Mouse (Mus musculus) granulocyte monocyte progenitor cell, adult 5-6 weeks (primary cell): ENCODE results near the gene Ccdc69. TPM values are rescaled to one million over a fixed set of nuclear protein-coding genes. Genes with fewer than 3 reads are reported as not detected.
"Not testable (repeated sequence)": the region's sequence is repeated elsewhere in the genome, so short reads cannot be mapped to it uniquely, and the experiment has no call there.

Experiments used
- ATAC-seq: replicated peaks from 2 replicates; pipeline ENCODE4 v1.8.0; 2016; ENCODE audit warnings: mild to moderate bottlenecking, moderate TSS enrichment, inconsistent platforms; ENCODE audit not compliant: poor library complexity, severe bottlenecking
- total RNA-seq, 2 experiments: library from RNA; stranded (forward) in 1 of 2; stranded (reverse) in 1 of 2; fragments of 200-712, 200-1000 nt in 1 of 2; fragments of >200 nt in 1 of 2; fragmentation: Nextera tagmentation in 1 of 2; gene quantifications; 2 replicates each; pipeline ENCODE4 v1.2.3; 2014 to 2017

Ccdc69 gene
- total RNA-seq (2014; fragmentation: Nextera tagmentation), result 16.8 and 18.9 TPM in 2 replicates
- 21.1 and 22.7 TPM in 2 replicates for total RNA-seq (2017)

DNA sequence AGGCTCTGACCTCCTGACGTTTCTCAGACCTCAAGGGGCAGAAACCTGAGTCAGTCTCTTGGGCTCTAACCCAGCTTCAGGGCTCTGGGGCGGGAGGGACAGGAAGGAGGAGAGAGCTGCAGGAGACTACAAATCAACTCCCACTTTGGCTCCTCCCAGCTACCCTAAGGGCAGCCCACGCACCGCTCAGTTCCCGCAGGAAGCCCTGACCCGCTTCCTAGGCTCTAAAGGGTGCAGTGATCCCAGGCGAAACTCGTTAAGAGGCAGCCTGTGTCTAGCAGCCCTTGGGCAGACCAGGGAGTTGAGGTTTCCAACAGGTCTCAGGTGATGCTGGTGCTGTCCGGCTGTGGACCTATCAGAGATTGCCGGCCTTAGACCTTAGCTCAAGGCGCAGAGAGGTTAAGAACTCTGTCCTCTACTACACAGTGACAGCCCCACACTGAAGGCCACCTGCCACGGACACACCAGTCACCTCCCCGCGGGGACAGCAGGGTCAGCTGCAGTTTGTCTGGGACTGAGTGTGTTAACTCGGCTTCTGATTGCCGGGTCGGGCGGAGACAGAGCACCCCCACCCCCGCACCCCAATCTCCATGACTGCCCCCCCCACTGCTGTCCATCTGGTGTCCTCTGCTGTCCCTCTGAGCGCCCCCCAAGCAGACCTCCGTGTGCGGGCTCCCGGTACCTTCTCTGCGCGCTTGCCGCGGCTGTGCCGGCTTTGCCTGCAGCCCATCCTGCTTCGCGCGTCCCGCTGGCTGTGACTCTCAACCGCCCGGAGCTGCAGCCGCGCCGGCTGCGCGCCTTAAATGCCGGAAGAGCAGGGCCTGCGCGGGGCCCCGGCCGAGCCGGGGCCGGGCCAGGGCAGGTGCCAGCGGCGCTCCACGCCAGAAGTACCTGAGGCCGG lies at the start of gene Ccdc69:
TSS of gene Ccdc69 (minus strand) at position 801 of the 901 bp plus-strand sequence.
- peak; percentile 91 for ATAC-seq

GRCm38 (mm10) chr11:55126663-55127062 lies 48.7 kb upstream of the Ccdc69 start:
- no peak for ATAC-seq

- ATAC-seq, result peak; percentile 66
Observed at GRCm38 (mm10) chr11:55121430-55121829, 43.5 kb upstream of the Ccdc69 start.

GRCm38 (mm10) chr11:55120821-55121271 lies 42.9 kb upstream of the Ccdc69 start:
- peak; percentile 58 for ATAC-seq

DNA sequence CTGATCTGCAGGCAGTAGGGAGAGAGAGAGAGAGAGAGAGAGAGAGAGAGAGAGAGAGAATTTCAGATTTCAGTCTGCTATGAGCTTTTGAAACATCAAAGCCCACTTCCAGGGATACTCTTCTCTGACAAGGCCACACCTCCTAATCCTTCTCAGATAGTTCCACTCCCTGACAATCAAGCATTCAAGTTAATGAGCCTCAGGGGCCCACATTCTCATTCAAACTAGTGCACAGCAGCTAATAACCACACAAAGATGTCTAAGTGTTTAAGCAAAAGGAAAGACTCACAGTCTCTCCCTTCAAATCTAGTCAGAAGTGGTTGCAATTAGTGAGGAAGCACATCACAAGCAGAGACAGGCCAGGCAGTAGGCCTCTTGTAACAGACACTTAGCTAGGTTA lies 42.3 kb upstream of the Ccdc69 start:
- no peak for ATAC-seq

DNA sequence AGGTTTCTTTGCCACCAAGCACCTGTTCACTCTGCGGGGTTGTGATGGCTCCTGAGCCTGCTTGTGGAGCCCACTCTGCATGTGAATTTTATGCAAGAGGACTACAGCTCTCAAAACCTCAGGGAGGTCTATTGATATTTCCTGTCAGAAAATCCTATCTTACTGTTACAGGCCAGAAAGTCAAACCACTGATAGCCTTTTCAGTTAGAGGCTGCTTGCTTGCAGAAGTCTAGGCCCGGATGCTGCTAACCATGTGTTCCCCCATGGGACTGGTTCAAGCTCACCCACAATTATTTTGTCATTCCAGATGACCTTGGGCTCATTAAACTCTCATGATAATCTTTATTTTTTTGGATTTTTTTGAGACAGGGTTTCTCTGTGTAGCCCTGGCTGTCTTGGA lies 39.1 kb upstream of the Ccdc69 start:
- ATAC-seq, result no peak

- peak; percentile 32 for ATAC-seq
Observed at GRCm38 (mm10) chr11:55116004-55116403, 38.1 kb upstream of the Ccdc69 start.

DNA sequence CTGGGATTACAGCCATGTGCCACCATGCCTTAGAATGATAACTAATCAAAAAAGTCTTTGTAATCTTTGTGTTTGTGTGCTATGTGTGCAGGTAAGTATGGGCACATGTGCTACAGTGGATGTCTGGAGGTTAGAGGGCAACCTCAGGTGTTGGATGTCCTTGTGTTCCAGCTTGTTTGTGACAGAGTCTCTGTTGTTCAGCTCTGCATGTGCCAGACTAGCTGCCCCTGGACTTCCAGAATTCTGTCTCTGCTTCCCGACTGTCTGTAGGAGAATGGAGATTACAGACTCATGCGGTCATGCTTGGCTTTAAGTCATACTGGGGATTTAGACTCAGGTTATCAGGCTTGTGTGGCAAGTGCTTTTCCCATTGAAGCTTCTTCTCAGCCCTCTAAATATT lies 36.4 kb upstream of the Ccdc69 start:
- no peak for ATAC-seq

DNA sequence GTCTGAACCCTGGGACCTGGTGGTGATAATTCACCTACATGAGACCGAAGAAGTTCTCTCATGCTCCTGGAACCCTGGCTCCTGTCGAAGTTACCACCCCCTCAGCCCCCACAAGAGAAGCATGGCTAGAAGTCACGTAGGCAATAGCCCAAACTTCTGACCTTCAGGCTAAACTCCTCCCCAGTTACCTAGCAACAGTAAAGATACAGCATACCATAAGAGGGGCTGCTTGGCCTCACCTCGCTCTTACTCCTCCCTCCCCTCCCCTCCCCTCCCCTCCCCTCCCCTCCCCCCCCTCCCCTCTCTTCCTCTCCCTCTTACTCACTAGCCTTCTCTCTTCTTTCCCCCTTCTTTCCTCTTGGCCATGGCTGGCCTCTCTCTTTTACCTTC lies 35.9 kb upstream of the Ccdc69 start:
- not testable (repeated sequence) for ATAC-seq

DNA sequence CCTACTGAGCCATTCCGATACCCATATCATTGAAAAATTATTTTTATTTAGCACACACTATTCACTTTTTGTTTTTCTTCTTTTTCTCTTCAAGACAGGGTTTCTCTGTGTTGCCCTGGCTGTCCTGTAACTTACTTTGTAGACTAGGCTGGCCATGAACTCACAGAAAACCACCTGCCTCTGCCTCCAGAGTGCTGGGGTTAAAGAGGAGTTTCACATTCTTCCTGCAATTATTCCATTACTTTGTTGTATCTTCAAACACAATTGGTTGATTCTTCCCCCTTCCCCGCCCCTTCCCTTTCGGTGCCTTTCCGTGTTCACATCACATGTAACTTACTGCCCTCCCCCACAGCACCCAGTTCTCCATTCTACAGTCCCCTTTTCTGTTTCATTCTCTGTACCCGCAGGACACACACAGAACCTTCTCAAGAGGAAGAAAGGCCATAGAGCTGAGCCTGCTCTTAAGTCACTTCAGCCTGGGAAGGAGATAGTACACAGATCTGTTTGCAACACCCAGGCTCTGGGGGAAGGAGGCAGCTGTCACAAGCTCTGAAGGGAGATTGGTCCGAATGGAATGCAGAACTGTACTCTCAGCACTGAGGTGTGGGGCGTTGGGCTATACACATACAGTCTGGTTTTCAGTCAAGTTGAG lies 35.4 kb upstream of the Ccdc69 start:
- peak; percentile 97 for ATAC-seq

DNA sequence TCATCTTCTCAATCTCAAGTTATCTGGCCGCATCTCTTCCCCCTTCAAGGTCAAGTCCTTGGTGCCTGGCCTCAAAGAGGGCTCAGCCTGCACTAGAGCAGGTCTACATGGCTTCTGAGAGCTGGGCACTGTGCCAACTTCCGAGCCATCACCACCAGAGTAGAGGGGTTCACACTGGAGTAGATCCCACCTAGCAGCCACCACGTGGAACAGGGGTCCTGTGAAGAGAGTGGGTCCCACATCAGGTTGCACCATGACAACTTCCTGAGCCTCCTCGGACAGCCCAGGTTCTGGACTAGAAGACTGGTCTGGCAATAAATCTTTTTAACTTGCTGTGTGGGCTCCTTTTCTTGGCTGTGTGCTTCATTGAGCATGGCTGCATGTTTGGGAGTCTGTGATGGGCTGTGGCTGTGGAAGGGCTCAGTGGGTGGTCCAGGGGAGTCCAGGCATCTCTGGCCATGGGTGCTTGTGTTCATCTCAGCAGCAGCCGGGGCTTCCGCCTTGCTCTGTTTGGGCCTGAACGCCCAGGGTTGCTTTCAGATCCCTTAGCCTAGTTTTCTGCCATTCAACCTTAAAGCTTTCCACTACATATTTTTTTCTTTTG lies 32.7 kb upstream of the Ccdc69 start:
- no peak for ATAC-seq

DNA sequence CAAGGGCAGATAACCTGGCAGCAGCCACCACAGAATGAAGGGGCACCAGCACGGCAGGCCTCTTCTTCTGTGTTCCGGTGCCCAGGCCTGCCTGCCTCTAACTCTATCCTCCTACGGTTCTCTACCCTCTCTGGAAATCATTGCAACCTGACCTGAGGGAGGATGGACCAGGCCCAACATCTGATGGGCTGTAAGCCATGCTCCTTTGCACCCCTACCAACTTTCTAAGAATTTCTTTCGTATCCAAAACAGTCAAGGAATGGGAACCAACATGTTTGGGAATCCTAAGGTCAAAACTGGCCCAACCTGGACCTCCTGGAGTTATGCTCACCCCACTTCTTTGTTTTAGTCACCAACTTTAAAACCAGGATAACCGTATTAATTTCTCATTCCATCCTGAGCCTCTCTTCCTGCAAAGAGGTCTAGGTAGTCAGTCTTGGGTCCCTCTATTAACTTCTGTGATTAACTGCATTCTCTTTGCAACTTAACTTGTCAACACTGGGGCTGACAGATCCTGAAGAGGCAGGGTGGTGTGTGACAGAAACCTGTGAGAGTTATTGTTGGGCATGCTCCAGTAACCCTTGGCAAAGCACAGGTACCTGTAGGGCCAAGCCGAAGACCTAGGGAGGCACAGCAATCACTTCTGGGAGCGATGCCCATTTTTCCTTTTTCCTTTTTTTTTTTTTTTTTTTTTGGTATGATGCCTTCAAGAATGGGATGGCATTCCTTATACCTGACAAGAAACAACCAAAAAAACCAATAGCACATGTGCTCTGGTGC lies 31.8 kb upstream of the Ccdc69 start:
- ATAC-seq, result no peak

DNA sequence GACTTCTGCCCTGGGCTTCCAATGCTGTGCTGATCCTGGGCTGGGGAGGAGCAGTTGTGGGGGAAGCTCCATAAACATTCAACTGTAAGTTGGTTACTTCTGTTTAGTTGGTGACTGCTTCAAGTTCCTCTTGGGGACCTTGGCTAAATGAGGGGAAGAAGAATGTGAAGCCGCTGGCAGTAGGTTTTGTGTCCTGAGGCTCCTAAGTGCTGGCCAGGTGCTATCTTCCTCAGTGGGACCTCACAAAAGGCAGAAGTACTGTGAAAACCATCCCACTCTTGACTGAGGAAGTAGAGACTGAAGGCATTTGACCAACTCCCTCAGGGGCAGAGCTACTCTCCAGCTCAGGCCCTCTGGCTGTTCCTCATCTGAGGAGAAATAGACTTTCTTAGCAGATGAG lies 28.7 kb upstream of the Ccdc69 start:
- peak; percentile 85 for ATAC-seq

- no peak for ATAC-seq
Observed at GRCm38 (mm10) chr11:55105389-55105788, 27.5 kb upstream of the Ccdc69 start.

DNA sequence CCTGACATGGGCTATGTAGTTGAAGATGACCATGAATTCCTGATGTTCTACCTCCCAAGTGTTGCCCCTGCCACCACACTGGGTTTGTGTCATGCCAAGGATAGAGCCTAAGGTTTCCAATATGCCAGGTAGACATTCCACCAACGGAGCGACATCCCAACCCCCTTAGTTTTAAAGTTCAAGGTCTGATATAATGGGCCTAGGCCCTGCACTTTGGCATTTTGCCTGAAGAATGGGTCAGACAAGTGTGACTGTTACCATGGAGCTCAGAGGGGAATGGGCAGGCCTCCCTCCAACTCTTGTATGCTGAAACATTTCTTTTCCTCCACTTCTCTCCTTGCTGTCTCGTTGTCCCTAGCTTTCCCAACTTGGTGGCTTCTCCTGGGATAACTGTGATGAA lies 25.3 kb upstream of the Ccdc69 start:
- no peak for ATAC-seq

- no peak for ATAC-seq
Observed at GRCm38 (mm10) chr11:55102015-55102414, 24.1 kb upstream of the Ccdc69 start.

DNA sequence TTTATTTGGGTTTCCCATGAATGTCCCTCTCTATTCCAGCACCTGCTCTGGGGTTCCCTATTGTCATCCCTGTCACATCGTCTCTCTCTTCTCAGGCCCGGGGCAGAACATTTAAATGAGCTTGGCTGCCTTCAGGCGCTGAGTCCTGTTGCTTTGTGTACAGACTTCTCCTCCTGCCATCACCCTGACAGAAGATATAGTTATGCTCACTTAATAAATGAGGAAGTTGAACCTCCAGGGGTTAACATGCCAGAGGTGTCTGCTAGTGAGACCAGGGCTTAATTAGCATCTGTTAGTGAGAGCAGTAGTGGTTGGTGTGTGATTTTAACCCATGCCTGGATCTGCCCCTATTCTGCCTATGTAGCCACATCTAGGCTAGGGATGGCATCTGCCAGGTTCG lies 21.9 kb upstream of the Ccdc69 start:
- peak; percentile 39 for ATAC-seq

DNA sequence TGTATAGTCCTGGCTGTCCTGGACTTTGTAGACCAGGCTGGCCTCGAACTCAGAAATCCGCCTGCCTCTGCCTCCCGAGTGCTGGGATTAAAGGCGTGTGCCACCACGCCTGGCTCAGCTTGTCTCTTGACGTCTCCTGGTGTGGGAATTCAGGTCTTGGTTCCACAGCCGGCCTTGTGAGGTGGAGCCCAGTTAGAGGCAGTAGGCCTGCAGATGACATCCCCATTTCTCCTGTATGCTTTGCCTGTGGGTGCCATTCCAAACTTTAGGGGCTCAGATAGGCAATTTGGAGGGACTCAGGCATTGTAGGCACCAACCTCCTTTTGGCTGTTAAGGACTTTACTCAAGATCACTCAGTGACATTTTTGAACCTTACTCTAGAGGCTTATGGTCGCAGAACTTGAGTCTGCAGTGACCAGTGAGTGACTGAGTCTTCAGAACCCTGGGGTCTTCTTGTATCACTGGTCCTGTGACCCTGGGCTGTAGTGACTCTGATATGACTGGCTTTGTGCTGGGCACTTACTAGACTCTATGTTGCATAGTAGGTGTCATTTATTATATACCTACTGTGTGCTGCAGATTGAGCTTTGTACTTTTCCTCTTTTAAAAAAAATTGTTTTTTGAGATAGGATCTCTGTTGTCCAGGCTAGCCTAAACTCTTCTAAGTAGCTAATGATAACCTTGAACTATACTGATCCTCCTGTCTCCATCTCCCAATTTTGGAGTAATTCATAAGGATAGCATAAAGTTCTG lies 21.3 kb upstream of the Ccdc69 start:
- ATAC-seq, result no peak

- no peak for ATAC-seq
Observed at GRCm38 (mm10) chr11:55098189-55098915, 20.4 kb upstream of the Ccdc69 start.
